Mouse (Mus musculus): ENCODE data around the gene Atp10b. TPM values are rescaled to one million over a fixed set of nuclear protein-coding genes. Genes with fewer than 3 reads are reported as not detected.

Atp10b gene
- polyA plus RNA-seq, 1 experiment = not detected

DNA sequence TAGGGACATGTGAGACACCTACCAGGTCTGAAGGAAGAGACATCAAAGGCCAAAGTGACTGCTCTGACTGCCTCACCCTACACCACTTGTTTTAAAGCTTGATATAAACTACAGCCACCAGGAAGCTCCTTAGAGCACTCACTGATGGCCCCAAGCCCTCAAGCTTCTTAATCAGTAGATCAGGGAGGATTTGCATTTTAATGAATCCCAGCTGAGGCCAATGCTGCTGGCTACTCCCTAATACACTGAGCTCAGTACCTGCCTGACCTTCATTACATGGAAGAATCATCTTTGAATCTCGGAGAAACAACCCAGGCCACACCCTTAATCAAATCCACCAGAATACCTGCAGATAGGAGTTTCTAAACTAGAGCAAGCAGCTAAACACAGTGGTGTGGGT, 161.3 kb downstream of the Atp10b start:
- Histone ChIP-seq H3K4me1 (ENCODE audit: control insufficient read depth, insufficient read depth, insufficient read length) (no peaks in the 10 kb centered on the region), H3K4me3 (ENCODE audit: extremely low read depth, insufficient read depth, insufficient read length) (no peak overlapping the region), H3K27ac (ENCODE audit: insufficient read depth, low read length) (no peak overlapping the region), H3K36me3 (ENCODE audit: control insufficient read depth, insufficient read depth, low read length) (no peaks in the 10 kb centered on the region), H3K27me3 (ENCODE audit: control insufficient read depth, insufficient read depth, low read length) (no peaks in the 10 kb centered on the region)
- no peak for TF ChIP-seq CTCF (IDR thresholded peaks at IDR 0.05; ENCODE audit: extremely low read depth, insufficient read depth, insufficient read length, insufficient replicate concordance)
- TF ChIP-seq POLR2A (IDR thresholded peaks at IDR 0.05; ENCODE audit: low read depth, low read length) = no peak
- no peak for DNase-seq (ENCODE audit: low read depth in 1 of 2, low spot score in 2 of 2)
- WGBS = 73% methylated on average over 1 of the region's 1 CpGs

Other genes with a start within 250 kb of the Atp10b start
- not detected in 2 replicates for gene Gm9972, start 114.1 kb upstream of the Atp10b start, polyA plus RNA-seq (2012; rRNA removed)